Mouse (Mus musculus) megakaryocyte, embryonic 14.5 days (primary cell): Measurements from ENCODE around the gene Tnni1. TPM values are rescaled to one million over a fixed set of nuclear protein-coding genes. Genes with fewer than 3 reads are reported as not detected.

Experiments used
- H3K27me3 ChIP-seq: replicated peaks from 2 replicates; pipeline ENCODE3; 2012; ENCODE audit warnings: inconsistent platforms
- H3K36me3 ChIP-seq: replicated peaks from 2 replicates; pipeline ENCODE3; 2012; ENCODE audit warnings: low read length, inconsistent platforms, mixed read lengths
- H3K4me1 ChIP-seq: 2 replicates; pipeline ENCODE4 v1.6.1; 2012; ENCODE audit warnings: inconsistent platforms
- H3K4me3 ChIP-seq: replicated peaks from 2 replicates; pipeline ENCODE3; 2012; ENCODE audit warnings: moderate library complexity, mild to moderate bottlenecking, inconsistent platforms
- H3K9me3 ChIP-seq: 2 replicates; pipeline ENCODE4 v1.6.1; 2012; ENCODE audit warnings: inconsistent platforms
- FLI1 ChIP-seq: IDR thresholded peaks from 2 replicates; pipeline ENCODE4 v1.6.1; 2012; ENCODE audit warnings: low read length, inconsistent platforms, mixed read lengths
- GATA1 ChIP-seq: IDR thresholded peaks from 3 replicates; pipeline ENCODE4 v1.6.1; 2012; ENCODE audit warnings: mixed read lengths, low read length, inconsistent platforms, borderline replicate concordance
- polyA plus RNA-seq: library from polyadenylated mRNA; stranded (reverse); fragments of >175 nt; gene quantifications from 2 replicates; pipeline ENCODE4 v1.2.3, GENCODE M21; 2012; ENCODE audit warnings: low replicate concordance; ENCODE audit not compliant: insufficient read depth

The Tnni1 gene
- polyA plus RNA-seq, 1 experiment: 0.82 TPM

DNA sequence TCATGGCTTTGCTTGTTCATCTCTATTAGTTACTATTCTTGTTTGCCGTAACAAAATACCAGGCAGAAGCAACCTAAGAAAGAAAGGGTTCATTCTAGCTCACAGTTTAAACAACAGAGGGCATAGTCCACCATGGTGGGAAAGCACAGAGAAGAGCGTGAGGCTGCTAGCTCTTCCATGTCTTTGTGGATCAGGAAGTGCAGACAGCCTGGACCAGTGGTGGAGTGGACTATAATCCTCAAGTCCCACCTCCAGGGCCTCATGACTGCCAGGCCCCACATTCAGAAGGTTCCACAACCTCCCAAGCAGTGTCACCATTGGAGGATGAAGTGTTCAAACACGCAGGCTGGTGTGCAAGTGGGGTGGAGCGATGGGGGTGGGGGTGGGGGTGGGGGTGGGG is 74.0 kb downstream of the Tnni1 start:
- no peak overlapping the region for H3K4me3 ChIP-seq
- TF ChIP-seq FLI1: no peak
- no peak for TF ChIP-seq GATA1
- H3K9me3 ChIP-seq: no peaks in the 10 kb centered on the region
- peaks cover 76% of the 10 kb centered on the region for H3K27me3 ChIP-seq
- peaks cover 19% of the 10 kb centered on the region for H3K4me1 ChIP-seq
- H3K36me3 ChIP-seq: no peaks in the 10 kb centered on the region

DNA sequence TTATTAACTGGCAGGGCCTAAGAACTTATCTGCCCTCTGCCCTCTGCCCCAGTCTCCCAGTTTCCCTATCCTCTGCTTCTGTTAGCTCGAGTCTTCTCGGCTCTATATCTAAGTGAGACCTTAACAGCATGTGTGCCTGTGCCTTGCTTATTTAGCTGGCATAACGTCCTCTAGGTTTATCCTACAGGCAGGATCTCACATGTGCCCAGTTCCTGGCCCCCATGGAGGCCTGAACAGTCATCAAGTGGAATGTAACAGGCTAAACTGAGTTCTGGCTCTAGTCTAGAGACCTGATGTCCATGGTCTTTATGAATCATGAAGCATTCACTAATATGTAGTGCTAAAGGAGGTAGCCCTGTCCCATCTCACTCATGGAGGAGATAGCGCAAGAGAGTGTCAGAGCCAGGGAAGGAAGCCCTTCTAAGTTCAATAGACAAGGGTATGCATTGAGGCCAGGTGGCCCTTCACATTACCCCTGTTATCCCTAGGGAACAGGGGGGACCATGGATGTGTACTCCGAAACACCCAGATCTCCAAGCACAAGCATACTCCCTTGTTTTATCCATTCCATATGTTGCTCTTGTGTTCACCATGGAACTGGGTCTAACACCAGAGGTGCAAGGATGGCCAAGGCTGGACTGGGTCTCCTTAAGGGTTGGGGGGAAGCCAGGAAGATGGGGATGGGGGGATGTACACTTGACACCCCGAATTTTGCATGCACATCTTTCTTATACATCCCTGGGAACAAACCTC is 75.5 kb downstream of the Tnni1 start:
- peaks cover 1% of the 10 kb centered on the region; the same call in 1 of the 2 replicates for H3K9me3 ChIP-seq
- no peak for TF ChIP-seq FLI1
- TF ChIP-seq GATA1: no peak
- H3K4me1 ChIP-seq: peaks cover 24% of the 10 kb centered on the region
- no peaks in the 10 kb centered on the region for H3K36me3 ChIP-seq
- peaks cover 74% of the 10 kb centered on the region for H3K27me3 ChIP-seq
- H3K4me3 ChIP-seq: no peak overlapping the region

DNA sequence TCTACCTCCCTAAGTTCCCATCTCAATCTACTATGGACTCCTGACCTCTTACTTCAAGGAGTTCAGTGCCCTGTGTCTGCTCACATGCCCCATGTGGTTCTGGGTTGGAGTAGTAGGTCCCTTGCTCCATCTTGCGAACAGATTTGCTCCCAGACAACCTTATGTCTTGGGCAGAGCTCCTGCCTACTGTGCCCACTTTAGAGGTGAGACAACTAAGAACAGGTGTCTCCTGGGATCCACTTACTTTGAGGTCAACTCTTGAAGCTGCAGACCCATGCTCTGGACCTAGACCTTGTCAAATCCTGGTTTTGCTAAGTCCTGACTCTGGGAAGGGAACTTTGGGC is 76.1 kb downstream of the Tnni1 start:
- peaks cover 72% of the 10 kb centered on the region for H3K27me3 ChIP-seq
- H3K4me3 ChIP-seq: no peak overlapping the region
- H3K36me3 ChIP-seq: no peaks in the 10 kb centered on the region
- no peak for TF ChIP-seq FLI1
- TF ChIP-seq GATA1: no peak
- H3K9me3 ChIP-seq: peaks cover 5% of the 10 kb centered on the region; the same call in 1 of the 2 replicates
- peaks cover 25% of the 10 kb centered on the region for H3K4me1 ChIP-seq

DNA sequence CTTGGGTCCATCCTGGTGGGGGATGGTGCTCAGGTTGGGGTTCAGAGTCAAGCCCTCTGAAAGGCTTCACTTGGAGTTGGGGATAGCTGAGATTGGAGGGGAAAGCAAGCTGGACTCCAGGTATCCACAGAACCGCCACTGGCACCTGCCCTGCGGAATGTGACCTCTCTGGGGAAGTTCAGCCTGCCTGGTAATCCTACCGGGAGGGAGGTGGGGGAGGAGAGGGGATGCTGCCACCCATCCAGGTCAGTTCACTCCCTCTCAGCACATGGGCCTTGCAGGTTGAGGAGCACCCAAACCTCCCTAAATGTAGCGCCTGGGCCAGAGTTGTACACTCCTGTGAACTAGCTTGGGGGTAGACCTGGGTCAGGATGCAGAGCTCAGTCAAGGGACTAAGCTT is 76.8 kb downstream of the Tnni1 start:
- peaks cover 20% of the 10 kb centered on the region for H3K4me1 ChIP-seq
- TF ChIP-seq GATA1 (no peak), FLI1 (no peak)
- peaks cover 71% of the 10 kb centered on the region for H3K27me3 ChIP-seq
- H3K36me3 ChIP-seq: no peaks in the 10 kb centered on the region
- peaks cover 6% of the 10 kb centered on the region; the same call in 1 of the 2 replicates for H3K9me3 ChIP-seq
- H3K4me3 ChIP-seq: no peak overlapping the region

DNA sequence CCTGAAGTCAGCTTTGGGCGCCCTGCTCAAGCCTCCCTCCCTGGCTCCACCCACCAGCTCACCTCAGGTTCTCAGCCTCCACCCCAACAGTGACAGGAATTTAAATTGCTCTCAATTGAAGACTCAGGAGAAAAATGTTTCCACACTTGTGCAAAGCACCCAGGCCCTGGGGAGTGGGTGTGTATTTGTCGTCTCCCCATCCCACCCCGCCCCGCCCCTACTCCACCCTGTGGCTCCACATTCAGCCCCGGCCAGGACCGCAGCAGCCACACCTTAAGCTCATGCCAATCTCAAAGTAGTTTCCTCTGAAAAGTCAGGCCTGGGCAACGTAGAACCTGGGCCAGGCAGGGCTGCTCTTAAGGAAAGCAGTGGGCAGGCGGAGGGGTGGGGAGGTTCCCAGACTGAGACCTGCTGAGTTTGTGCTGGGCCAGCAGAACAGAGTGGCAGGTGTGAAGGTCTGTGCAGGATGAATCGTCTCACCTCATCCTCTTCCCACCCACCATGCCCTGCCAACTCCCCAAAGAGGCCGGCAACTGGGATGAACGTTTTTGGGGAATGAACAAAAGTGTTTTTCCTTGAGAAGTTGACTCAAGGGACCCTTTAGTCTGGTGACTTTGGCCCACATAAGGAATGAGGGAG is 78.0 kb downstream of the Tnni1 start:
- H3K4me3 ChIP-seq: no peak overlapping the region

DNA sequence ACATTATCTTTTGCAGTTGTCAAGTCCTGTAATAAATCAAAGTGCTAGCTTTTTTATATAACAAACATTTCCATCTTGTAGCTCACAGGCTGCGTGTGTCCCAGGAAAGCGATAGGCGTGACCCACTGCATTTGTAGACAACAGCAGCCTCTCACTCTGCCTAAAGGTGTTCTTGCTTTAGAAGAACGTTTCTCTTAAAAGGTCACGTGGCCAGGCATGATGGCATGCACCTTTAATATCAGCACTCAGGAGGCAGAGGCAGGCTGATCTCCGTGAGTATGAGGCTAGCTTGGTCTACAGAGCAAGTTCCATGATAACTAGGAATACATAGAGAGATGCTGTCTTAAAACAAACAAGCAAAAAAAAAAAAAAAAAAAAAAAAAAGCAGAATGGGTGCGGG is 79.3 kb downstream of the Tnni1 start:
- Histone ChIP-seq H3K4me3 (no peak overlapping the region), H3K9me3 (peaks cover 6% of the 10 kb centered on the region; the same call in 1 of the 2 replicates), H3K27me3 (peaks cover 75% of the 10 kb centered on the region), H3K36me3 (no peaks in the 10 kb centered on the region), H3K4me1 (peaks cover 18% of the 10 kb centered on the region)
- TF ChIP-seq FLI1 (no peak), GATA1 (no peak)

More for the DNA sequence above, 78.0 kb downstream of the Tnni1 start:
- peaks cover 24% of the 10 kb centered on the region for H3K4me1 ChIP-seq
- H3K9me3 ChIP-seq: peaks cover 6% of the 10 kb centered on the region; the same call in 1 of the 2 replicates
- no peaks in the 10 kb centered on the region for H3K36me3 ChIP-seq
- peaks cover 73% of the 10 kb centered on the region for H3K27me3 ChIP-seq
- TF ChIP-seq FLI1 (no peak), GATA1 (no peak)

Other genes with a start within 250 kb of the Tnni1 start
- gene Nav1, start 172.1 kb upstream of the Tnni1 start, polyA plus RNA-seq: 13.4 and 13.9 TPM in 2 replicates
- gene Csrp1, start 59.4 kb upstream of the Tnni1 start, polyA plus RNA-seq: 55.5 and 121 TPM in 2 replicates
- 104 and 232 TPM in 2 replicates for gene Phlda3, start 13.3 kb upstream of the Tnni1 start, polyA plus RNA-seq
- gene Lad1, start 39.2 kb downstream of the Tnni1 start, polyA plus RNA-seq: 0.07 TPM in 1 of 2 replicates, not detected in the other
- gene Tnnt2, start 56.9 kb downstream of the Tnni1 start, polyA plus RNA-seq: 0.59 TPM in 1 of 2 replicates, not detected in the other
- 0.04 TPM in 1 of 2 replicates, not detected in the other for gene Pkp1, start 139.8 kb downstream of the Tnni1 start, polyA plus RNA-seq
- 0.12 and 0.43 TPM in 2 replicates for gene Igfn1, start 226.9 kb downstream of the Tnni1 start, polyA plus RNA-seq
- gene Tmem9, start 228.7 kb downstream of the Tnni1 start, polyA plus RNA-seq: 6.0 and 24.1 TPM in 2 replicates